Mouse (Mus musculus) cortical plate, adult 2 months (tissue): Measurements from ENCODE around the gene Tmem63b.

Experiments
- CTCF ChIP-seq: fragments of 200-500 bp; IDR thresholded peaks from 2 replicates; pipeline ENCODE4 v1.5.1; 2011; ENCODE audit warnings: mild to moderate bottlenecking, control low read depth, low read length; ENCODE audit not compliant: insufficient read depth; ENCODE audit errors: extremely low read depth
- POLR2A ChIP-seq: fragments of 200-500 bp; IDR thresholded peaks from 2 replicates; pipeline ENCODE4 v1.6.1; 2011; ENCODE audit warnings: mild to moderate bottlenecking, low read length, control low read depth; ENCODE audit not compliant: insufficient read depth; ENCODE audit errors: extremely low read depth

DNA sequence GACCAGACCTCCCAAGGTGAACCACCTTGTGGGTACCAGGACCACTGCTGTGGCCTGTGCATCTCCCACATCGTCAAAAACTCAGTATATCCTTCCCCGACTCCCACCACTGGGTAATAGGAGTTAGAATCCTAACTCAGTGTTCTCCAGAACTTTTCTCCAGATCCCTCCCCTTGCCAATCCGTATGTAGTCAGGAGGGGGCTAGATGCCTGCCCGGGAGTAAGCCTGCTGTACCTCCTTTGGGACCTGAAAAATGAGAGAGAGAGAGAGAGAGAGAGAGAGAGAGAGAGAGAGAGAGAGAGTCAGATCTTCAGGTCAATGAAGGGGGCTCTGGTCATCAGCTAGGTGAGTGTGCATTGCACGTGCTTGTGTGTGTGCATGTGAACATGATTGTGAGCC lies 52.7 kb downstream of the Tmem63b start:
- TF ChIP-seq POLR2A (no peak), CTCF (no peak)
